Mouse (Mus musculus): Measurements from ENCODE around the gene Atp2b2. TPM values are rescaled to one million over a fixed set of nuclear protein-coding genes. Genes with fewer than 3 reads are reported as not detected.

Gene Atp2b2
- total RNA-seq, 4 experiments from 2014 or later: 564 to 646 (median 592) TPM

DNA sequence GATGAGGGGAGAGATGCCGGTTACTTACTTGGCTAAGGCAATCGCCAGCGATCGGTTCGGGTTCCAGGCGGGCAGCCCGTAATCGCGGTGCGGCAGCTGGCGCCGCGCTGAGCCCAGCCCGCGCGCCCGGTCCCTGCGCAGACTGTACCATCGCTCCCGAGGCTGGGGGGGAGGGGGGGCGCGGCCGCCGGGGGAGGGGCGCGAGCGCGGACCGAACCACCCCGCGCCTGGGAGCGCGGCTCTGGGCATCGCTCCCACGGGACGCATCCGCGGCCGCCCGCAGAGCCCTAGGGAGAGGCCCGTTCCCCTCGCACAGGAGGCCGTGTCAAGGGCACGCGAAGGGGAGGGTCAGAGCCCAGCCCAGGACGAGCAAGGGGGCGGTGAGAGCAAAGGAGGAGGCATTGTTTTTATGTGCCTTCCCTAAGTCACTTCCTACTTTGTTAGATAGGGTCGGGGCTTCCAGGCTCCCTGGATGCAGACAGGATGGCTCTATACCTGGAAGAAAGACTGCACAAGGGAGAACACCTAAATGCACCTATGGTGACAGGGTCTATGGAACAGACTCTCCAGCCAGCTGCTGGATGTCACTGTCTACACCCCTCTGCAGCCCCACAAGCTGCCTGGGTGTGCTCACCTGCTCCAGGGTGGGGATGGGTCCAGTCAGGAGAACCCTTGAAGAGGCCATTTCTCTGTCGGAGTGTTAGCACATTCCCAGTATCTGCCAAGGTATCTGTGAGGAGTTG lies 151.0 kb downstream of the Atp2b2 start:
- DNase-seq (ENCODE audit: low spot score in 2 of 2): peak; percentile 45 to 46

GRCm38 (mm10) chr6:113890858-113891213 lies 151.6 kb downstream of the Atp2b2 start:
- DNase-seq (ENCODE audit: low spot score in 2 of 2): no peak

DNA sequence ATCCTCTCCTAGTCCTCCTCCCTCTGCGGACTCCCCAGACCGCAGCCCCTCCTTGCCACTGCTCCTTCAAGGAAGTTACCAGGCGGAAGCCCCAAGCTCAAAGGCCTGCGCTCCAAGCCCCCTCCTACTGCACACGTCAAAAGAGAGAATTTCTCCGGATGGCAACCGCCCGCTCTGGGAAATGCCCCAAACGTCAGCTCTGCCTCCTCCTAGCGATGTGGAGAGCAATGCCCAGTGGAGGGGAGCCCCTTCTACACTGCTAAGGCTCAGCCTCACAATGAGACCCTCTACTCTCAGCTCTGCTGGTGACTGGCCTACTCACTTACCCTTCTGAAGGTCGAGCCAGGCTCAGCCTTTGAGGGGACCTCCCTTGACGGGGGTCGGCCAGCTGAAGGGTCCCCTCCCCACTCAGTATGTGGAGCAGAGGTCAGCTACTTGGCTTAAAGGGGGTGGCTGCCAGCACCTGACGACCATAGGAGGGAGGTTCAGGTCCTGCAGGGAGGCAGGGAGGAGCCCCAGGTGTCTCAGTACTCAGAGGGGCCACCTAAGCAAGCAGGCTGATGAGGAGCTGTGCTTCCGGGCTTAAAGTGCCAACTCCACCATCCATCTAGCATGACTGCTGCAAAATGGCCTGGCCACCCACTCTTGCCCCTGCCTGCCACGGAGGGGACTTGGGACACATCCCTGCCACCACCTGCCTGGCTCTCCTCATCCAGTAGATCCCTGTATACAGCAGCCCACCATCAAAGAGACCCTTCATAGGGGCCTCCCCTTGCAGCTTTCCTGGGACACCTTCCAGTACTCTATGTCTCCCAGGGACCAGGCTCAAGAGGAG lies 152.2 kb downstream of the Atp2b2 start:
- DNase-seq (ENCODE audit: low spot score in 2 of 2): no peak

GRCm38 (mm10) chr6:113889180-113889579 lies 153.2 kb downstream of the Atp2b2 start:
- DNase-seq (ENCODE audit: low spot score in 2 of 2): no peak

- DNase-seq (ENCODE audit: low spot score in 2 of 2): no peak
These were observed 155.5 kb downstream of the Atp2b2 start for GRCm38 (mm10) chr6:113886886-113887285.

DNA sequence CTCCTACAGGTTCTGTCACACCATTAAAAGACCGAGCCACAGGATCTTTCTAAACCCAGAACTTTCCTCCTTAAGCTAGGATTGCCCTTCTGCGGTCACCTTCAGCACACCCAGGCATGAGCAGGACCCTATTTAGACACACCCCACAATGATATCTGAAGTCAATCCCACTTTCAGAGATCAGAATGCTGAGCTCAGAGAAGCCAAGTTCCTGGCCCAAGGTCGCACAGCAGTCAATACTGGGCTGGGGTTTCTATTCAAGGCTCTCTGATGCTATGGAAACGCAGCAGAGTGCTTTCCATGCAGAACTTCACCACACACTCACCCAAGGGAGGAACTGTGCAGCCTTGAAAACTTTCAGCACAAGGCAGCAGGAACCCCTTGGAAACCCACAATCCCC lies 157.6 kb downstream of the Atp2b2 start:
- no peak for DNase-seq (ENCODE audit: low spot score in 2 of 2)

DNA sequence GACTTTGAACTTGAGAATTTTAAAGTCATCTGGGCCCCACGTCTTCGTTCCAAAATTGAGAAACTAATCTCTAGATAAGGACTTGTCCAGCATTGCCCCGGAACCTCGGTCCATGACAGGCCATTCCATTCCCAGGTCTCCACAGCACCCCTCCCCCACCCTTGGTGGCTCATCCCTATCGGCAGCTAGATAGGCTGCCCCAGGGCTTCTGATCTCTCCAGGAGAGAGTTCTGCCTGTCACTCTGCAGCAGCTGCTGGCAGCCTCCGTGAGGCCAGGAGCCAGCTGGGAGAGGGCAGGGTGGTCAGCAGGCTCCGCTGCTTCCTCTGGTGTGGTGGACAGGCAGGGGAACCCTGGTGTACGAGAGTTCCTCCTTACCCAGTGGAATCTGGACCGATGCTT lies 159.2 kb downstream of the Atp2b2 start:
- DNase-seq (ENCODE audit: low spot score in 2 of 2): no peak

DNA sequence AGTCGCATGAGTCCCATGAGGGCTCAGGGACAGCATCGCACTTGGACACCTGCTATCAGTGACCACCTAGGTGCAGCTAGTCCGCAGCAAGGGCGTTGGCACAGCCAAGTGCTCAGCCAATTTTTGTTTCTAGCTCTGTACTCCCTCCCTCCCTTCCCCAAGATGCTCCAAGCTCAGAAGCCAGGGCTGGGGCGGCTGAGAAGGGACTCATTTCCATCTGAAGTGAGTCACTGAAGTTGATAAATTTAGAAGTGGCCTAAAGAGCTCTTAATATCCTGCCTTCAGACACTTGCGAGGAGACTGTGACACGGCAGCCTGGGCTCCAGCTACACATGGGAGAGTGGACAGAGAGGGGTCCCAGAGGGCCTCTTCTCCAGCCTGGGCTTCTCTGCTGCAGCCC lies 160.0 kb downstream of the Atp2b2 start:
- peak in 1 of 2 experiments; percentile 69 for DNase-seq (ENCODE audit: low spot score in 2 of 2)

- DNase-seq (ENCODE audit: low spot score in 2 of 2): no peak
These were observed 160.7 kb downstream of the Atp2b2 start for GRCm38 (mm10) chr6:113881561-113882243.

- DNase-seq (ENCODE audit: low spot score in 2 of 2): no peak
These were observed 163.0 kb downstream of the Atp2b2 start for GRCm38 (mm10) chr6:113879366-113879765.

- DNase-seq (ENCODE audit: low spot score in 2 of 2): no peak
These were observed 163.8 kb downstream of the Atp2b2 start for GRCm38 (mm10) chr6:113878510-113879128.

- no peak for DNase-seq (ENCODE audit: low spot score in 2 of 2)
These were observed 165.8 kb downstream of the Atp2b2 start for GRCm38 (mm10) chr6:113876585-113876984.

DNA sequence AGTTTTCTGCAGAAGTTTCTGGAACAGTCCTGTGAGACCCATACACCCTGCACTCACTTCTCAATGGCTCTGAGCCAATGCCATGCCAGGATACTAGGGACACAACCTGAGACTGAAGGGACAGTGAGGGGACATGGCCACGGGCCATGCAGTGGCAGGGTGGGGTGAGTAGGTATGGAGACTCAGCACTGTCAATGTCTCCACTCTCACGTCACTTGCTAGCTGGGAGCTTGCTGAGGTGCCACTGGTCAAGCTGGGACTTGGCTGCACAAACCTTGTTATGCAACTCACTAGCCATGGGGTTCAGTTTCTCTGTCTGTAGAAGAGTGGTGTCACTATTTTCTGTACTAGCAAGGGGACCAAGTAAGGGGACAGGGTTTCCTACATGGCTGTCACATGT lies 167.2 kb downstream of the Atp2b2 start:
- no peak for DNase-seq (ENCODE audit: low spot score in 2 of 2)

DNA sequence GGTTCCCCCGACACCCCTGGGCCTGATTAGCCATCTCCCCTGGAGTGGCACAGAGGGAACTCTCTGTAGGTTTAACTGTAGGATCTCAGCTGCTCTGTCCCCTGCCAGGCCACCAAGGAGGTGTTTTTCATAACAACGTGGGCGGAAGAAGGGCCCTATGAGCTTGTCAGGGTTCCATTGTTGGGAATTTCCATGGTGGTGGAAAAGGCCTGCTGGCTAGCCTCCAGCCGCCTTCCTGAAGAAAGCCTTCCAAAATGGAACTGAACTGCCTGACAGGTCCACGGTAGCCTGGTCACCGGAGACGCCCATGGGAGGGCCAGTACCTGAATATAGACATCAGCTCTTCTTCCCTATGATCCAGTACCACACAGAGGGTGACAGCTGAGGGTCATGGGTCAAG lies 169.8 kb downstream of the Atp2b2 start:
- no peak for DNase-seq (ENCODE audit: low spot score in 2 of 2)

DNA sequence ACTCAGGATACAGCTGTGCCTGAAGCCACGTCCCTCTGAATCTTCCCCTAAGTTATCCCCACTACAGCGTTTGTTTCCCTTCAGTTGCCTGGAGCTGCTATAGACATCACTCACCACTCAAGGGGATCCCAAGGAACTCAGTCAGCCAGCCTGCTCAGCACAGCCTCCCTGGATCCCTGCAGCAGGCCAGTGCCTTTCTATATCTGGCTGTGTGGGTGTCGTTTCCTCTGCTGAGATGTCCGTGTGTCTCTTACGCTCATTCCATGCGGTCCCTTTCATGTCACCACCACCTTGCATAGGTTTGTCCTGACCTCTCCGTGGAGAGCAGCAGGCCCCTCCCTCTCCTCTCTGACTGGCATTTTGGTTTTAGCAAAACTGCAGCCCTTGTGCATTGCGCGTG lies 171.6 kb downstream of the Atp2b2 start:
- DNase-seq (ENCODE audit: low spot score in 2 of 2): no peak

- DNase-seq (ENCODE audit: low spot score in 2 of 2): no peak
These were observed 173.9 kb downstream of the Atp2b2 start for GRCm38 (mm10) chr6:113868552-113868951.

GRCm38 (mm10) chr6:113865699-113866098 lies 176.7 kb downstream of the Atp2b2 start:
- DNase-seq (ENCODE audit: low spot score in 2 of 2): no peak

DNA sequence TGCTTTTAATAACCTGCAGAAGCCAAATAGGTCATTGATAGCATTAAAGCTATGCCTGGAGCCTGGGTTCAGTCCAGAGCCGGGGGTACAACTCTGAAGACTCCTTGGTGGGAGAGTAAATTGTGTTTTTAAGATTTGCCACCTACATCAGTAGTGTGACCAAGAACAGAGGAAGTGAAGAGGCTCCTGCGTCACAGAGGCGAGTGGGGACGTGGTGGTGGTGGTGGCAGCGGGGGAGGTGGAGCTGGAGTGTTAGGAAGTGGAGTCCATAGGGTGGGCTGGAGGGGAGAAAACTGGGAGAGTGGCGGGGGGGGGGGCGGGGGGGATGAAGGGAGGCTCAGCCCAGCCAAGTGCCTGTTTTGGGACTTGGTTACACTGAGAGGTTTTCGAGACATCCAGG lies 177.6 kb downstream of the Atp2b2 start:
- DNase-seq (ENCODE audit: low spot score in 2 of 2): no peak

DNA sequence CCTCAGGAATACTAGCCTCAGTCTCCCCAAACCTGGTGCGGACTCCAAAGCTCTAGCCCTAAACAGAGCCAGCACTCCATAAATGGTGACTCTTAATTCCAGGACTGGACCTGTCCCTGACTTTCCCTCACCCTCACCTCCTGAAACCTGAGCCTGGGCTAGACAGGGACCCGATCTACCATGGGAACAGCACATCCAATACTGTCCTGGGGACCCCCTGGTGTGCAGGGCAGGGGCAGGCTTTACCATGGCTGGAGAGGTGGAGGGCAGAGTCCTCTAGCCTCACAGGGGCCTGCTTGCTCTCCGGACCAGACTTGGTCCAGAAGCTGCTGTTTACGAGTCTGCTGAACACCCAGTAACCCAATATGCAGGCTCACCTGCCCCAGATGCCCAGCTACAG lies 179.5 kb downstream of the Atp2b2 start:
- DNase-seq (ENCODE audit: low spot score in 2 of 2): no peak

GRCm38 (mm10) chr6:113861938-113862337 lies 180.5 kb downstream of the Atp2b2 start:
- DNase-seq (ENCODE audit: low spot score in 2 of 2): no peak

GRCm38 (mm10) chr6:113861375-113861770 lies 181.0 kb downstream of the Atp2b2 start:
- no peak for DNase-seq (ENCODE audit: low spot score in 2 of 2)

Measured in left cerebral cortex, adult 8-10 months (tissue).